Mouse (Mus musculus): Measurements from ENCODE around the gene Accsl. TPM values are rescaled to one million over a fixed set of nuclear protein-coding genes. Genes with fewer than 3 reads are reported as not detected.

The Accsl gene
- total and polyA plus RNA-seq, 3 experiments, result not detected

DNA sequence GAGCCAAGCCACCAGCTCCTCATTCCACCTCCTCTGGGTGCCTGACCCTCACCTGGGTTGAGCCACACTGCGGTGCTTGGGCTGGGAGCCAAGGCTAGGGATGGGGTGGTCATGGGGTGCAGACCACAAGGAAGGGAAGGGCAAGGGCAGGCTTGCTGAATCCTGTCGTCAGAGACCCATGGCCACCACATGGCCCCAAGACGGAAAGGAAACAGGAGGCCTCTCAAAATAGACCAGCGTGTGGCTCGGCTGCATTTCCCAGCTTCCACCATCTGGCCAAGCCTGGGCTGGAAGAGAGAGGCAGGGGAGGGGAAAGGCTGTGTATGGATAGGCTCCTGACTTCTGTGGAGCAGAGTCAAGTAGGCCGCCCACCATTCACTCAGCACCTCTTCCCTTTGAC is 34.5 kb upstream of the Accsl start:
- TF ChIP-seq GATA2 (IDR thresholded peaks at IDR 0.05; ENCODE audit: borderline replicate concordance, low read depth, low read length), result no peak
- TF ChIP-seq CTCF (IDR thresholded peaks at IDR 0.05; ENCODE audit: low read depth, low read length), result no peak
- TF ChIP-seq GATA1 (IDR thresholded peaks at IDR 0.05; ENCODE audit: borderline replicate concordance, low read length), result no peak
- TF ChIP-seq TAL1 (conservative IDR thresholded peaks at IDR 0.05; ENCODE audit: low read depth, low read length), result no peak
- no peak for TF ChIP-seq POLR2AphosphoS5 (IDR thresholded peaks at IDR 0.05; ENCODE audit: insufficient replicate concordance, low read depth, low read length)
- H3K36me3 ChIP-seq (replicated peaks), result no peaks in the 10 kb centered on the region
- no peaks in the 10 kb centered on the region for H3K4me1 ChIP-seq (ENCODE audit: insufficient read depth, low read depth, low read length)
- no peak overlapping the region for H3K4me3 ChIP-seq (ENCODE audit: low read depth, low read length)
- peaks cover 10% of the 10 kb centered on the region; the same call in 1 of the 2 replicates for H3K27me3 ChIP-seq (ENCODE audit: insufficient read depth, low read length)
- ATAC-seq (ENCODE audit: extremely low read depth, insufficient number of reproducible peaks, low FRiP score, poor library complexity, severe bottlenecking) (no peak), DNase-seq (ENCODE audit: low spot score) (no peak)
- no peaks in the 10 kb centered on the region for H3K9me3 ChIP-seq (replicated peaks)

DNA sequence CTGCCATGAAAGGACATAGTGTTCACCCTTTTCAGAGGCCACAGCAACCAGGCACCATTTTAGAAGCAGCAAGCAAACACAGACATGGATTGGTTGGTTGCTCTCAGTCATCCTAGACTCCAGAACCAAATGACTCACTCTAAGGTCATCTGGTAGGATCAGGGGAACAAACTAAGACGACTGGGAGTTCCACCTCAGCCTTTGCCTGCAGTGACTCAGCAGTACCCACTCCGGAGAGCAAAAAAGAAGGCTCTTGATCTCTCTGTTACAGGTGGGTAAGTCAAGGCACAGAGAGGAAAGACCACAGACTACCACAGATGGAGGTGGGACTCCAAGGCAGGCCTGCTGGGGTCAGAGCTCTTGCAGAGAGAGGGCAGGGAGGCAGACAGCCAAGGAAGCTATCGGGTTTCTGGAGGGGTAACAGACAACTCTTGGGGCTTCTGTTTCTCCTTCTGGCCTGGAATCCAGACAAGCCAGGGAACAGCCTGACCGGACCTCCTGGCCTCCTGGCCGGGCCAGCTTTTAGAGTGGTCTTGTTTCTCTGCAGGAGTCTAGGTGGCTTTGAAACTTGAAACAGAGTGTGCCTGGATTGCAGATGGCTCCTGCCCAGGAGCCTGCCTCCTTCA is 33.8 kb upstream of the Accsl start:
- no peaks in the 10 kb centered on the region for H3K9me3 ChIP-seq (replicated peaks)
- H3K4me1 ChIP-seq (ENCODE audit: insufficient read depth, low read depth, low read length), result no peaks in the 10 kb centered on the region
- no peak for TF ChIP-seq CTCF (IDR thresholded peaks at IDR 0.05; ENCODE audit: low read depth, low read length)
- no peak for TF ChIP-seq TAL1 (conservative IDR thresholded peaks at IDR 0.05; ENCODE audit: low read depth, low read length)
- no peak for TF ChIP-seq GATA1 (IDR thresholded peaks at IDR 0.05; ENCODE audit: borderline replicate concordance, low read length)
- no peak for TF ChIP-seq GATA2 (IDR thresholded peaks at IDR 0.05; ENCODE audit: borderline replicate concordance, low read depth, low read length)
- no peak for TF ChIP-seq POLR2AphosphoS5 (IDR thresholded peaks at IDR 0.05; ENCODE audit: insufficient replicate concordance, low read depth, low read length)
- DNase-seq (ENCODE audit: low spot score) (no peak), ATAC-seq (ENCODE audit: extremely low read depth, insufficient number of reproducible peaks, low FRiP score, poor library complexity, severe bottlenecking) (no peak)
- H3K36me3 ChIP-seq (replicated peaks), result no peaks in the 10 kb centered on the region
- H3K27me3 ChIP-seq (ENCODE audit: insufficient read depth, low read length), result peaks cover 5% of the 10 kb centered on the region; the same call in 1 of the 2 replicates
- H3K4me3 ChIP-seq (ENCODE audit: low read depth, low read length), result no peak overlapping the region

- H3K4me3 ChIP-seq (ENCODE audit: low read depth, low read length), result no peak overlapping the region
- no peaks in the 10 kb centered on the region for H3K36me3 ChIP-seq (replicated peaks)
- DNase-seq (ENCODE audit: low spot score), result peak; percentile 16
- no peaks in the 10 kb centered on the region for H3K9me3 ChIP-seq (replicated peaks)
- H3K4me1 ChIP-seq (ENCODE audit: insufficient read depth, low read depth, low read length), result no peaks in the 10 kb centered on the region
- TF ChIP-seq CTCF (IDR thresholded peaks at IDR 0.05; ENCODE audit: low read depth, low read length) (no peak), TAL1 (conservative IDR thresholded peaks at IDR 0.05; ENCODE audit: low read depth, low read length) (no peak), GATA1 (IDR thresholded peaks at IDR 0.05; ENCODE audit: borderline replicate concordance, low read length) (no peak), GATA2 (IDR thresholded peaks at IDR 0.05; ENCODE audit: borderline replicate concordance, low read depth, low read length) (no peak), POLR2AphosphoS5 (IDR thresholded peaks at IDR 0.05; ENCODE audit: insufficient replicate concordance, low read depth, low read length) (no peak)
- no peaks in the 10 kb centered on the region for H3K27me3 ChIP-seq (ENCODE audit: insufficient read depth, low read length)
- ATAC-seq (ENCODE audit: extremely low read depth, insufficient number of reproducible peaks, low FRiP score, poor library complexity, severe bottlenecking), result no peak
These were observed 30.7 kb upstream of the Accsl start for GRCm38 (mm10) chr2:93899397-93900380.

DNA sequence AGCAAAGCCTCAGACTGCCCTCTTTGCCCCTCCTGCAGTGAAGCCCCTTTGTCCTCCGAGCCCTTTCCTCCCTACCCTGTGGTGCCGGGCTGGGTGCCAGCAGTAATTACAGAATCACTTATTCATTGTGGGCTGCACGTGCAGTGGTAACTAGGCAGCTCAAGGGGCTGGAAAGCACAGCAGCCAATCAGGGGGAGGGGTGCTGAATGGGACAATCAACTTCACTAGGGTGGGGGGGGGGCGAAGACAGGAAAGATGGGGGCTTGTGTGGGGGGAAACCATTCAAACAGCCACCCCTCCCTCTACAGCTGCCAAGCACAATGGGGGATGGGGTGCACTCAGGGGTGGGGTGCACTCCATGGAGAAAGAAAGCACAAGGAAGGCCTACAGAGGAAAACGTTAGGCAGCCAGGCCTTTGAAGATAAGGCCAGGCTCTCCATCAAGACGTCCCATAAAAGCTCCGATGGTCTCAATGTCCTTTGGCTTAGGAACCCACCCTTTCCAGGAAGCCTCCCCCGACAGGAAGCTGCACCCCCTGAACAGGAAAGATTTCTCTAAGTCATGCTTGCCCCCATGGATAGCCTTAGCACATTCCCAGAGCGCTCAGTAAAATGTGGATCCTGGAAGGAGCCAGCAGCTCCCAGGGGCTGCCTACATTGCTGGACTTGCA is 22.8 kb upstream of the Accsl start:
- ATAC-seq (ENCODE audit: extremely low read depth, insufficient number of reproducible peaks, low FRiP score, poor library complexity, severe bottlenecking), result no peak

DNA sequence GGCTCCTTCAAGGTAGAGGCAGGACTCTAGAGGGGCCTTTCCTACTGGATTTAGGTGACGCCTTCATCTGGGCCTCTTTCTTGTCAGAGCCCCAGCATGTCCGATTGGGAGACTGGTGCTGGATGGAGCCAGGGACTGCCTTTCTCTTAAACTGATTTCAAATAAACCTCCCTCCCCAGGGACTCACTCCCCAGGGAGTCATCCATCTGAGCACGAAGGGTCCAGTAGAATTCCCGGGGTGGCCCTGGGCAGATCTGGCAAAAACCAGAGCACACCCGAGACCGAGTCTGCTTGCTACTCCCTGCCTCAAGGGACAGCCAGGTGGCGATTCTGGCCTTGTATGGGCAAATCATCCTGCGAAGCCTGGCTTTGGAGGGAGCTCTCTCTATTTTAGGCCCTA is 21.2 kb upstream of the Accsl start:
- no peaks in the 10 kb centered on the region for H3K4me1 ChIP-seq (ENCODE audit: insufficient read depth, low read depth, low read length)
- no peaks in the 10 kb centered on the region for H3K9me3 ChIP-seq (replicated peaks)
- no peak overlapping the region for H3K4me3 ChIP-seq (ENCODE audit: low read depth, low read length)

More for the DNA sequence above, 22.8 kb upstream of the Accsl start:
- Histone ChIP-seq H3K27me3 (ENCODE audit: insufficient read depth, low read length) (no peaks in the 10 kb centered on the region), H3K36me3 (replicated peaks) (no peaks in the 10 kb centered on the region), H3K4me3 (ENCODE audit: low read depth, low read length) (no peak overlapping the region), H3K4me1 (ENCODE audit: insufficient read depth, low read depth, low read length) (no peaks in the 10 kb centered on the region), H3K9me3 (replicated peaks) (no peaks in the 10 kb centered on the region)
- TF ChIP-seq GATA1 (IDR thresholded peaks at IDR 0.05; ENCODE audit: borderline replicate concordance, low read length) (no peak), GATA2 (IDR thresholded peaks at IDR 0.05; ENCODE audit: borderline replicate concordance, low read depth, low read length) (no peak), CTCF (IDR thresholded peaks at IDR 0.05; ENCODE audit: low read depth, low read length) (no peak), TAL1 (conservative IDR thresholded peaks at IDR 0.05; ENCODE audit: low read depth, low read length) (no peak), POLR2AphosphoS5 (IDR thresholded peaks at IDR 0.05; ENCODE audit: insufficient replicate concordance, low read depth, low read length) (no peak)
- DNase-seq (ENCODE audit: low spot score), result no peak

More for the DNA sequence above, 21.2 kb upstream of the Accsl start:
- DNase-seq (ENCODE audit: low spot score) (no peak), ATAC-seq (ENCODE audit: extremely low read depth, insufficient number of reproducible peaks, low FRiP score, poor library complexity, severe bottlenecking) (no peak)
- H3K36me3 ChIP-seq (replicated peaks), result no peaks in the 10 kb centered on the region
- TF ChIP-seq CTCF (IDR thresholded peaks at IDR 0.05; ENCODE audit: low read depth, low read length) (no peak), POLR2AphosphoS5 (IDR thresholded peaks at IDR 0.05; ENCODE audit: insufficient replicate concordance, low read depth, low read length) (no peak), GATA1 (IDR thresholded peaks at IDR 0.05; ENCODE audit: borderline replicate concordance, low read length) (no peak), TAL1 (conservative IDR thresholded peaks at IDR 0.05; ENCODE audit: low read depth, low read length) (no peak), GATA2 (IDR thresholded peaks at IDR 0.05; ENCODE audit: borderline replicate concordance, low read depth, low read length) (no peak)
- H3K27me3 ChIP-seq (ENCODE audit: insufficient read depth, low read length), result no peaks in the 10 kb centered on the region; the same call in 1 of the 2 replicates
